Mouse (Mus musculus) mature B cell (primary cell): ENCODE results near the gene Tnrc6b.

ENCODE experiments used
- in situ Hi-C: fragments of 300-500 bp; cut with MboI; formaldehyde crosslinking; loops from 2 replicates; pipeline ENCODE4 v1.14.3; 2019

The Tnrc6b gene

DNA sequence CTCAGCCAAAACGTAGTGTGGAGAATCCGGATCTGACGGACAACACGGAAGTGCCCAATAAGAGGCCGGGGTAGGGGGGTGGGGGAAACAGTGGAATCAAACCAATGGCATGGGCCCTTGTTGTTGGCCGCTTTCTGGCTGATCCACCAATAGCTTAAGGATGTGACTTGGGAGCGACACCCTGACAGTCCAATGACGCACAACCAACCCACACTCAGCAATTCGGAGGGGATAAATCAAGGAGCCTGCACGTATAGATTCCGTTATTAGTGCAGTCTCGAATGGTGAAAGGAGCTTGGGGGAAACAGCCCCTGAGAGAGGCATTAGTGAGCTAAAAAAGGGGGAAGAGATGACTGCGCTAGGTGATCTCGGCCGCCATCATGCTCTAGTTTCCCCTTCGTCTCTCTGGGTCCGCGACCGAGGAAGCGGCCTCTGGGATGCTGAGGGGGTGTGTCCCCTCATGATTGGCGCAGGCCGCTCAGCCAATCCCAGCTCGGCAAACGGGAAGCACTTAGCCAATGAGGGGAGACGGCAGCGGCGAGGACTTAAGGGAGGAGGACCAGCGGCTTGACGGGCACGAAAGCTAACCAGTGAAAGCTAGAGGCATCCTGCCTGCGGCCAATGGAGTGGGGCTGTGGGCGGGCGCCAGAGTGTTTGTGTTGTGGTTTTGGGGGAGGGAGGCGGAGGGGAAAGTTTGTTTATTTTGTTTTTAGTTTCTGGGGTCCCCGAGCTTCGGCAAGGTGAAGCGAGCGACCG, at the start of gene Tnrc6b:
TSS of gene Tnrc6b (plus strand) at position 706 of the 756 bp plus-strand sequence.
- in situ Hi-C loops = no loop called here

- in situ Hi-C loops = no loop called here
Measured at GRCm38 (mm10) chr15:80664444-80664843, 46.7 kb upstream of the Tnrc6b start.

GRCm38 (mm10) chr15:80671295-80672252, 39.5 kb upstream of the Tnrc6b start, which contains the start of gene Fam83f:
Fam83f (plus strand) TSS chr15:80671847.
- in situ Hi-C loops = no loop called here

GRCm38 (mm10) chr15:80672810-80673209, 38.3 kb upstream of the Tnrc6b start:
- in situ Hi-C loops = no loop called here

DNA sequence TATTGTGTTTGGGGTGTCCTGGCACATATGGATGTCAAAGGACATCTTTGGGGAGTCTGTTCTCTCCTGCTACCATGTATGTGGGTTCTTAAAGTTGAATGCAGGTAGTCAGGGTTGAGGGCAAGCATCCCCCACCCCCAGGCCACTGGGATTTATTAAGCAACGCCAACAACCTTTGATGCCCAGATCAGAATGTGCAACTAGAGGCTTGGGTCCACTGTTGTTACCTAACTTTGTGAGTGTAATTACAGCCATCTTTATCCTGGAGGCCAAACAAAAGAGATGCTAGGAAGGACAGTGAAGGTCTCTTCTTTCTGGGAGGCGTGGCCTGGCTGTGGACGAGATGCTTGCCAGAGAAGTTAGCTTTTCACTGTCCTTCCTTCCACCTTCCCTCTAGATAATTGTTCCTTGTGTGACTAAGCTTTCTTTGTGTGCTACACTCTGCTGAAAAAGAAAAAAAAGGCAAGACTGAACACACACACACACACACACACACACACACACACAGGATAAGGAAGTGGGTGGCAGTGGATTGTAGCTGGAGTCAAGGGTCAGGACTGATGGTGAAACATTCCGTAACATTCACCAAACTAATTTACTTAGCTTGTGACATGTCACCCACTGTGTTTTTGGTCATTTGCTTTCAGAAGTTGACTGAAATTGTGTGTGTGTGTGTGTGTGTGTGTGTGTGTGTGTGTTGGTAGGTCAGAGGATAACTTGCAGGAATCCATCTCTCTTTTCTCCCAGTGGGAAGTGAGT, 37.6 kb upstream of the Tnrc6b start:
- in situ Hi-C loops = no loop called here

- in situ Hi-C loops = no loop called here
Measured at GRCm38 (mm10) chr15:80674700-80675099, 36.4 kb upstream of the Tnrc6b start.

GRCm38 (mm10) chr15:80679515-80680215, 31.4 kb upstream of the Tnrc6b start:
- in situ Hi-C loops = no loop called here

DNA sequence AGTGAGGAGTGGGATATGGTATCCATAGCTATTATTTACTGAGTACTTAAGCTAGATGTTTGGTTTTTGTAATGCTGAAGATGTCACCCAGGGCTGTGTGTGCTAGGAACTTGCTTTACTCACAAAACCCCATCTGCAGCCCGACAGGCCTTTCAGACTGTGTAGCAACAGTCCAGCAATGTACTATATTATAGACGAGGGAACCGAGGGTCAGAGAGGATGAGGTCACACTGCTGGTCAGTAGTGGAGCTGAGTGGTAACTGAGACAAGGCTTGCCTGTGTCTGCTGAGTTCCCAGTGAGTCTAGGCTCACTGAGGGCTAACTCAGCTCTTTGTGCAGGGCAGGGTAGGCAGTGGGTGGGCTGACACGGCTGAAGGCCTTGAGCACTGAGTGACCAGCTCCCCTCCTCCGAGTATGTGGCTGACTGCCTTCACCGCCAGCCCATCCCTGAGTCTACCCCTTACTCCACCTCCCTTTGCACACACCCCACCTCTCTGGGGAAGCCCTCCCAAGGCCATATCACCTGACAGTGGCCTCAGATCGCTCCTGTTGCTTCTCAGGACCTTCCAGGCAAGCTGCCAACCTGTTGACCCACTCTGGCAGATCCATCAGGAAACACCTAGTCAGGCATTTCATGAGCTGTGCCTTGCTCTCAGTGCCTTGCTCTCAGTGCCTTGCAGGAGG, 30.6 kb upstream of the Tnrc6b start:
- in situ Hi-C loops = no loop called here

DNA sequence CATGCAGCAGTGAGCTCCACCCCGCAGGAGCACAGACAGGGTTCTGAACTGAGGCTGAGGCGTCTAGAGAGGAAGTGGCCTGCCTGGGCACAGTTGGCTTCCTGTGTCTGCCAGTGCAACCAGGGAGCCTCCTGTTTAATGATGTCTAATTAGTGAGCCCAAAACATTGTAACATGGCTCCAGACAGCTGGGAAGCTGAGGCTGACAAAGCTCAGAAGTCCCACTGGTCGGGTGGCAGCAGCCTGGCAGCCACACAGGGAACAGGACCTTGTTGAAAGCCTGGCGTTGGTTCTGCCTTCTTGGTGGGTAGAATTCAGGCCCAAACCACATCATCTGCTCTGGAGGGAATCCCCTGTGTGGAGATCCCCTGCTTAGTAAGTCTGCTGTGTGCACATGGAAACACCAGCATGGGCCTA, 29.6 kb upstream of the Tnrc6b start:
- in situ Hi-C loops = no loop called here

- in situ Hi-C loops = no loop called here
Measured at GRCm38 (mm10) chr15:80682343-80682742, 28.8 kb upstream of the Tnrc6b start.

GRCm38 (mm10) chr15:80683151-80683550, 28.0 kb upstream of the Tnrc6b start:
- in situ Hi-C loops = no loop called here

GRCm38 (mm10) chr15:80683990-80684389, 27.1 kb upstream of the Tnrc6b start:
- in situ Hi-C loops = no loop called here

DNA sequence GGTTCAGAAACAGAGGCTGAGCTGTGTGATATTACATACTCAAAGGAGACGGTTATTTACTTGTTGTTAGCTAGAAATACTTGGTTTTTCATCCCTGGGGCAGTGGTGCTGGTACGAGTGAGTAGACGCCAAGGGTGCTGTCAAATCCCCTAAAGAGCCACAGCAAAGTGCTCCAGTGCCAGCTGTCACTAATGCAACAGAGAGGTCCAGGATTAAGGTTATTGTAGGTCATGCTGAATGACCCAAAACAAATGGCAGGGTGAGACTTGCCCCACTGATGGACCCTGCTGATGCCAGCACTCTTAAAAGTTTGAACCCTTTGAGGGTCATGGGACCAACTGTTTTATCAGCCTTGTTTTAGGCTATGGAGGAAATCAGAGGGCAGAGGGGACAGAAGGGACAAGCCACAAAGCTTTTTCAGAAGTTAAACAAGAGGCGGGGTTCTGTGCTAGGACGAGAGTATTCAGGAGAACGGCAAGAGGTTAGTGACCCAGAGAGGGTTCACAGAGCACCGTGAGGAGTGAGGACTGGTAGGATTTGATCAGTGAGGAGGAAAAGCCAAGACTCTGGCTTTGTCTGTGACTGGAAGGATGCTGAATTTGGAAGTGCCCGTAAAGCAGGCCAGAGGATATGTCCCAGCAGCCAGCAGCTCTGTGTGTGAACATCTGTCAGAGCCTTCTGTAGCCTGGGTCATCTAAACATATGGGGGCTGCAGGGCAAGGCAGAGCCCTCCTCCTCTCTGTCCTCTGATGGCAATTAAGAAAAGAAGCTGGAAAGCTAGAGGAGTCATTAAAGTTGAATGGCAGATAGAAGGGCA, 26.1 kb upstream of the Tnrc6b start:
- in situ Hi-C loops = no loop called here

DNA sequence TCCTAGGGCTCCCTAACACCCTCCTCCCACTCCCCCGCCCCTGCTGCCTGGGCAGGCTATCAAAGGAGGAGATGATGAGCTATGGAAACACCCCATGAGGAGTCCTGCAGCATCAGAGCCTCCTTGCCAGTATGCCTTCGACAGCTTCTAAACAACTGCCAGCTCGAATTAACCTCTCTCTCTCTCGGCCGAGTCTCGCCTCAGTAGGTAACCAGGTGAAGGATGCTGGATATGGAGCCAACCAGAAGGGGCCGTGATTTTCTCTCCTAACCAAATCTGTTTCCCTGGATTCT, 25.6 kb upstream of the Tnrc6b start:
- in situ Hi-C loops = no loop called here

DNA sequence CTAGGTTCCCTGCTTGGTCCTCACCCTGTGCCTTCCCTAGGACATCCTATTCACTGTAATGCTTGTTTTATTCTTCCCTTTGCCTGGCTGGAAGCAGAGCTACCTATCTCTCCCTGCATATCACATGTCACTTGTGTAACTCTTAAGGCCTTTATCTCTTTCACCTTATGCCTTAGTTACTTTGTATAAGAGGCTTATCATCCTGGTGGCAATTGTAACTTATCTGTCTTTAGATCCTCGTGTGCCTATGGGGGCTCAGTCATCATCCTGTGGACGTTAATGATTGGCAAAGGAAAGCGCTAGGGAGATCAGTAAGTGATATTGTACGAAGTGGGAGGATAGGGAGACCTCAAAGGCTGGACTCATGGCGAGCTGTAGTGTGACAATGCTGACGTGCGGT, 22.6 kb upstream of the Tnrc6b start:
- in situ Hi-C loops = no loop called here

DNA sequence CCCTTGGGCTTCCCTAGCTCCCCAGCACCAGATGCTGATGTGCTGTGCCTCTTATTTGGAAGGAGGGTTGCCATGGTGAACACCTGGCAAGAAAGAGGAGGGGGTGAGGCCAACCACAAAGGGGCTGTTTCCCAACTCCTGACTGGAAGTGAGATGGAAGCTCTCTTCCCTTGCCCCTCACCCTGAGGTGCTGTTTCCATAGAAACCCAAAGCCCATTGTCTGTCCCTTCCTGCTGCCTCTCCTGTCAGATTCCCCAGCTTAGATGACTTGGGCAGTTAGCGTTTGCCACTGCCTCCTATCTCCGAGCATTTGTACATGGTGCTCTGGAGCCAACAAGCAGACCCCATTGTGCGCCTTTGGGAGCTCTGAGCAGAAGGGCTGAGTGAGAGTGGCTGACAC, 17.6 kb upstream of the Tnrc6b start:
- in situ Hi-C loops = no loop called here

DNA sequence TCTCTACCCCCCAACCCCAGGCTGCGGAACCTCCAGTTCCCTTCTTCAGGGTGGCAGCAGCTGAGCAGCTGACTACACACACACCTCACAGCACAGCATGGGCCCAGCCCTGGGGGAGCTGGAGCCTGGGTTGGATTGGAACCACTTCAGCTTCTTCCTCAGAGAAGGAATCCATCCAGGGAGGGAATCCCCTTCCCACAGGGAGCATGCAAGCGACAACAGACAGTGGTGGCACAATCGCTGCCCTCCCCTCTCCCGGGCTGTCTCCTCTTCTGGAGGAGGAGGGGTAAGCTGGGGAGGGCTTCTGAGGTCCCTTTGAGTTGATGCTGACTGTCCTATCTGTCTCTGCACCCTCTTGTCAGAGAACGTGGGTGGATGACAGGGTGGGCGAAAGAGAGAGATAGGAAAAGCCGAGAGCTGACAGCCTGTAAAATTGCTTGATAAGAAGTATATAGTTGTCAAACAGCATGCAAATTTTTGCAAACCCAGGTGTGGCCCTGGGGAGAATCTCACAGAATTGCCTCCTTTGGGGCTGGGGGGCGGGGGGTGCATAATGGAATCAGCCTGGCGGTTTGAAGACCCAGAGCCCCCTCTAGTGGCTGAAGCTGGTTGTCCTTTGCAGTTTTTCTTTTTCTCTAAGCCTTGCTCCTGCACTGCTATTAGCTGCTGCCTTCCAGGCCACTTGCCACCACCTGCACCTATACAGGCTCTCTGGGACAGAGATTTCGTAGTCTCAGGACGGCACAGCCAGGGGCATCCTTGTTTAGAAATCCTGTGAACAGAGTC, 16.8 kb upstream of the Tnrc6b start:
- in situ Hi-C loops = no loop called here

DNA sequence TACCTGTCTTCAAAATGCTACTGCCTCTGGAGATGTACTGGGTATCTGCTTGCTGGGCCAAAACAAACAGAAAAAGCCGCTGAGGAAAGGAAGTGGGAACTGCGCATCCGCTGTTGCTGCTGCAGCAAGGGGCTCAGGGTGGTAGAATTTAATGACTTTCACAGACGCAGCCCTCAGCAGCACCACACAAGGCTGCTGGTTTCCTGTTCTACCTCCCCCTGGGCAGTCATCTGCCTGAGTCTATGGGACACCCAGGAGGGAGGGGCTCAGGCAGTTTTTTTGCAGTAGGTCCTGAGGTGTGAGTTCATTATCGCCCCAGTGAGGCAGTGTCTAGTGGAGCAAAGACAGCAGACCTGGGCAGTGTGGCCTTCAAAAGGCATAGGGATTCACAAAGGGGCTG, 13.5 kb upstream of the Tnrc6b start:
- in situ Hi-C loops = loop anchor here (5.0 kb wide), 1 partner anchor 65 kb away; no protein-coding TSS in a partner anchor
